Mouse (Mus musculus) stomach, adult 2 months (tissue): ENCODE data around the gene Esrp2. TPM values are rescaled to one million over a fixed set of nuclear protein-coding genes. Genes with fewer than 3 reads are reported as not detected.

Experiments
- polyA plus RNA-seq: library from polyadenylated mRNA; depleted of rRNA; stranded (reverse); fragments of >200 nt; gene quantifications from 2 replicates; pipeline ENCODE4 v1.2.3, GENCODE M21; 2012; rRNA removed

Esrp2 gene
- polyA plus RNA-seq: 50.7 and 61.8 TPM in 2 replicates

DNA sequence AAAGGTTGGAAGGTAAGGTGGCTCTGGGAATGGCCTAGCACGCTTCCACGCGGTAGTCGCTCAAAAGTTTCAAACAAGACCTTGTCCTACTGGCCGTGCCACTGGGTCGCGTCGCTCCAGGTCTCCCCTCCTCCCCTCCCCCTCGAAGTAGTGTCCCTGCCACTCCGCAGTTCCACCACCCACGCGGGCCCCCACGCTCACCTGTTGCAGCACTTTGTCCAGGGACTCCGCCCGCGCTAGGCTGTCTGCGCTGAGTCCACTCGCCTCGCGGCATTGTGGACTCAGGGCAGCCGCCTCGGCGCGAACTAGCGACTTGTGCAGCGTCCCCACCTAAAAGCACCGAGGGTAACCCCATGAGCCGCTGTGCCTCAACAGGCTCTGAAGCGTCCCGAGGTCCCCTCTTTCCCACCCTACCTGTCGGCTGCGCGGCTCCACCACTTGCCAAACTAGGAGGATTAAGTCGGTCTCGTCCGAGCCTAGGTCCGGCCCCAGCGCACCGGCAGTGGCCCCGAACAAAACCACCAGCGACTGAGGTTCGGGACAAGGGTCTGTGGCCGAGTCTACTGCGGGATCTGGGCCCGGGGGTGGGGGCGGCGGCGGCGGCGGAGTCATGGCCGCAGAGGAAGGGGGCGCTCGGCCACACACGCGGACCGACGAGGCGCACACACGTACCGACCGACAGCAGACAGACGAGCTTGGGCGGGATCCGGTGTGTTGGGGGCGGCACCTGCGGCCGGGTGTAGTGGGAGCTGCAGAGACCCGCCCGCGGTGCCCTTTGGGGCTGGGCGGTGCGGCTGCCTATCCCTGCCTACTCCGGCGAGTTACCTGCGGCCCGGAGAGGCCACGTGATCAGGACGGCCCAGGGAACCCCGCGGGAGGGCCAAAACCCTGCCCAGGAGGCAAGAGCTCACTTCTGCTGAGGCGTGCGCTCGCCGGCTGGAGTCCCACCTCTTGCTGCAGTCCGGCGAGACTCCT is at the start of gene Esrp2:
Gene Esrp2 (minus strand): TSS at position 819 of the 975 bp plus-strand sequence.

DNA sequence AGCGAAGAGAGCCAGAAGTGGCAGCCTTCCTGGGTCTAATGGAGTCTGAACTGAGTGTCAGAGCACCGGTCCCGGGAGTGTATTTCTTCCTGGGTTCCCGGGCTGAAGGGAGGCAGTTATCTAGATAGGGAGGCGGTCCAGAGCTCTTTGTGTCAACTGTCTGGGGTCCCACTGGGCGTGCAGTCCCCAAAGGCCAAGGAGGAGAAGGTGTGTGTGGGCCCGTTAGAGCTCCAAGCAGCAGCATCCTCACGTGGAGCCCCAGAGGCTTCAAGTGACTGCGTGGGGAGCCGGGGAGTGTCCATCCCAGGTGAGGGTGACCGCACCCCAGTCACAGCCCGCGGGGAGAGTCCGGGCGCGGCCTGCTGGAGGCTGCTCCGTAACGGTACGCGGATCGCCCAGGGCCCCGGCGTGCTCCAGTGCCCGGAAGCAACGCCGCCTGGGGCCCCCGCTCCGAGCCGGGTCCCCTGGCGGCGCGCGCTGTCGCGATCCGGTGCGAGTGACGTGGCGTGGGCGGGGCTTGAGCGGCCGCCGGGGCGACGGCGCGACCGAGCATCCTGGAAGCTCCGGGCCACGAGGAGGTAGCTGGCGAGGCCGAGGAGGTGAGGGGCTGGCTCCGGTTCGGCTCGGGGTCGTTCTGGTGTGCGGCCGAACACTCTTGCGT is 31.7 kb upstream of the Esrp2 start, which contains the start of gene Slc7a6:
Gene Slc7a6 (plus strand): TSS at position 502 of the 661 bp plus-strand sequence.

DNA sequence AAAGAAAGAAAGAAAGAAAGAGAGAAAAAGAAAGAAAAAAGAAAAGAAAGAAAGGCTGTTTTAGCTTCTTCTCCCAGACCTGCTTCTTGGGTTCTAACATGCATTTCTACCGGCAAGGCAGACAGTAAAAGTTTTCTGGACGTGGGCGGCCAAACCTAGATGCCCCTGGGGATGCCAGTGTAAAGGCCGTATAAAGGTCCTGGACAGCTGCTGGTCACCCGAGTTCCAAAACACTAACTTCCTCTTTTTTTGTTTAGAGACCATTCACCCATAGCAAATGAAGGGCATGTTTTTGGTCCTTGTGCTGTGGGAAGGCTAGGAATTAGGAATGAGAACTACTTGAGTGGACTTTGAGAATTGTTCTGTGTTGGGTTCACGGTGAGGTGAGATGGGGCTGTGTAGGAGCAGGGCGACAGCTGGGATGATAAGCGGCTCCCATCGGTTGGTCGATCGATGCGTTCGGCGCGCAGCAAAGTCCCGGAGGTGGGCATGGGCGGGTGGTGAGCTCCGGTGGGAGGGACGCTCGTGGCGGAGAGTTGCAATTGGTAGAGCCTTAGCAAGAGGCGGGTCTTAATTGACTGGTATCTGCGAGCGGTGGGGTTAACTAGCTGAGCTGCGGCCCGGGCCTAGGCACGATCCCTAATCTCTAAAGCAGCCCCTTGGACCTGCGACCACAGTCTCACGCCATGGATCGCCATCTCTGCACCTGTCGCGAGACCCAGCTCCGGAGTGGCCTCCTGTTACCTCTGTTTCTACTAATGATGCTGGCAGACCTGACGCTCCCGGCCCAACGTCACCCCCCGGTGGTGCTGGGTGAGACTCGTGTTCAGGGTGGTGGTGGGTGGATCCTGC is 13.3 kb upstream of the Esrp2 start, which contains the start of gene Pla2g15:
Gene Pla2g15 (plus strand): TSS at position 599 of the 852 bp plus-strand sequence.

Other genes with a start within 250 kb of the Esrp2 start
- gene Nrn1l, start 243.4 kb downstream of the Esrp2 start, polyA plus RNA-seq: 1.5 and 2.0 TPM in 2 replicates
- gene Pskh1, start 236.5 kb downstream of the Esrp2 start, polyA plus RNA-seq: 13.3 and 13.9 TPM in 2 replicates
- gene Ctrl, start 203.1 kb downstream of the Esrp2 start, polyA plus RNA-seq: 0.86 and 1.3 TPM in 2 replicates
- 56.1 and 73.9 TPM in 2 replicates for gene Psmb10, start 198.5 kb downstream of the Esrp2 start, polyA plus RNA-seq
- 1.1 and 1.5 TPM in 2 replicates for gene Lcat, start 193.6 kb downstream of the Esrp2 start, polyA plus RNA-seq
- gene Slc12a4, start 170.9 kb downstream of the Esrp2 start, polyA plus RNA-seq: 11.7 and 12.5 TPM in 2 replicates
- 0.08 TPM in 1 of 2 replicates, not detected in the other for gene Dpep3, start 157.5 kb downstream of the Esrp2 start, polyA plus RNA-seq
- gene Dus2, start 145.6 kb downstream of the Esrp2 start, polyA plus RNA-seq: 1.2 and 2.2 TPM in 2 replicates
- gene Dpep2nb, start 131.0 kb downstream of the Esrp2 start, polyA plus RNA-seq: not detected in 2 replicates
- gene Ddx28, start 125.1 kb downstream of the Esrp2 start, polyA plus RNA-seq: 3.3 and 4.3 TPM in 2 replicates
- 3.7 and 5.8 TPM in 2 replicates for gene Nfatc3, start 78.1 kb downstream of the Esrp2 start, polyA plus RNA-seq
- 3.4 and 3.8 TPM in 2 replicates for gene Pla2g15, start 13.4 kb upstream of the Esrp2 start, polyA plus RNA-seq
- gene Slc7a6, start 31.9 kb upstream of the Esrp2 start, polyA plus RNA-seq: 3.8 and 7.7 TPM in 2 replicates
- gene Slc7a6os, start 74.0 kb upstream of the Esrp2 start, polyA plus RNA-seq: 5.6 and 10.4 TPM in 2 replicates
- gene Prmt7, start 74.0 kb upstream of the Esrp2 start, polyA plus RNA-seq: 8.9 and 9.4 TPM in 2 replicates
- gene Smpd3, start 201.0 kb upstream of the Esrp2 start, polyA plus RNA-seq: 42.3 and 45.5 TPM in 2 replicates